Mouse (Mus musculus): ENCODE measurements around the gene Hoxa10. TPM values are rescaled to one million over a fixed set of nuclear protein-coding genes. Genes with fewer than 3 reads are reported as not detected.
A peak's percentile ranks its signal among the peaks of the same experiment; 100 is the strongest.

The Hoxa10 gene
- polyA plus RNA-seq, 1 experiment from 2014 or later, result 15.6 TPM

GRCm38 (mm10) chr6:52273656-52274280 lies 33.1 kb upstream of the Hoxa10 start:
- no peak overlapping the region for H3K27ac ChIP-seq (ENCODE audit: low read depth)
- 7% methylated on average over 22 of the region's 22 CpGs for WGBS
- H3K9me3 ChIP-seq (ENCODE audit: control insufficient read depth, low read length), result no peaks in the 10 kb centered on the region
- no peak overlapping the region for H3K9ac ChIP-seq (ENCODE audit: low read length)
- H3K4me3 ChIP-seq (ENCODE audit: low read depth, low read length), result no peak overlapping the region
- no peak for ATAC-seq (replicated peaks; ENCODE audit: low FRiP score, low TSS enrichment, low read depth)
- no peak overlapping the region for H3K4me2 ChIP-seq (ENCODE audit: low read length)
- 0 out of 2 replicates have a peak, but pooled peaks cover 3% of the 10 kb centered on the region for H3K4me1 ChIP-seq (replicated peaks; ENCODE audit: control insufficient read depth, insufficient read depth, low read length)
- no peaks in the 10 kb centered on the region for H3K36me3 ChIP-seq (ENCODE audit: control insufficient read depth, insufficient read depth, low read length)
- peak; percentile 78 for DNase-seq (ENCODE audit: low spot score)
- peaks cover 90% of the 10 kb centered on the region for H3K27me3 ChIP-seq (replicated peaks; ENCODE audit: control insufficient read depth, insufficient read depth, low read length)

- 0 out of 2 replicates have a peak, but pooled peaks cover 3% of the 10 kb centered on the region for H3K4me1 ChIP-seq (replicated peaks; ENCODE audit: control insufficient read depth, insufficient read depth, low read length)
- no peaks in the 10 kb centered on the region for H3K9me3 ChIP-seq (ENCODE audit: control insufficient read depth, low read length)
- WGBS, result 16% methylated on average over 22 of the region's 22 CpGs
- peak; percentile 59 for DNase-seq (ENCODE audit: low spot score)
- H3K4me2 ChIP-seq (ENCODE audit: low read length), result no peak overlapping the region
- H3K27ac ChIP-seq (ENCODE audit: low read depth), result no peak overlapping the region
- no peak overlapping the region for H3K4me3 ChIP-seq (ENCODE audit: low read depth, low read length)
- H3K27me3 ChIP-seq (replicated peaks; ENCODE audit: control insufficient read depth, insufficient read depth, low read length), result peaks cover 97% of the 10 kb centered on the region
- no peak overlapping the region for H3K9ac ChIP-seq (ENCODE audit: low read length)
- ATAC-seq (replicated peaks; ENCODE audit: low FRiP score, low TSS enrichment, low read depth), result no peak
- H3K36me3 ChIP-seq (ENCODE audit: control insufficient read depth, insufficient read depth, low read length), result no peaks in the 10 kb centered on the region
Measured at GRCm38 (mm10) chr6:52272766-52273655, 32.4 kb upstream of the Hoxa10 start.

DNA sequence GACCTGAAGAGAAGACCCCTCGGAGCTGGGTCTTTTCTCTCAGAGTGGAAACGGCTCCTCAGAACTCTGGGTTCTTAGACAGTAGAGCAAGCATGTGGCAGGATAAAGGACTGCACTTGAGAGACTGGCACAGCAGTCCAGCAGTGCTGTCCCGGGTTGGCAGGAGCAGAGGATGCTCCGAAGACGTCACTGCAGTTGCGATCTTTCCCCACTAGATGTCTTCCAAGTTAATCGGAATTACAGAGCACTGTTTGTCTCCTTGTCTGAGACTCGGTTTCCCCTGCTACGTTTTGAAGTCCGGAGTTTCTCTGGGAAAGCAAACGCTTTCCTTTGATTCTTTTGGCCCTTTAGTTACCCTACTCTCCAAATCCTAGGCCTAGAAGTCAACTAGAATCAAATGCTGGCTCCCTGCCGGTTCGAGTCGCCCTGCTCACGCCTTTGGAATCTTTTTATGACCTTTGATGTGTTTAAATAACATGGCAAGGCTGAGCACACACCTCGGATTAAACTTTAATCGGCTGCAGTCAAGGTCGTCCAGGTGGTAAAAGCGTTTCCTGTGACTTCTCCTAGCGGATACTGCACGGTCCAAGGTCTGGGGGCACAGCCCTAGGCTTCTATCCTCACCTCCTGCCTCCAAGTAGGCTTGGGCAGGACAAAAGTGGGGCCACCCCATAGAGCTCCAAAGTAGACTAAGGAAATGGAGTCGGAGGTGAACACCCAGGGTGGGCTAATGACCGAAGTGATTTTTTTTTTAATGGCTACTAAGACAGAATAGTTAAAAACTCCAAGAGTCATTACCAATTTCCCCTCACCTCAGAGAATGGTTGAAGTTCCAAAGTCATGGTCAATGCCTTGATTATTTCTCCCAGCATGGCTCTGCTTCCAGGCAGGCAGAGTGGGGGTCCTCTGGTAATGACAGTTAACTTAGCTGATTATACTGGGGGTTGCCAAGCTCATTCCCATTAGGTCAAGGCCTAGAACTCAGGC lies 30.1 kb upstream of the Hoxa10 start:
- H3K4me2 ChIP-seq (ENCODE audit: low read length), result no peak overlapping the region
- H3K4me3 ChIP-seq (ENCODE audit: low read depth, low read length), result no peak overlapping the region
- no peaks in the 10 kb centered on the region for H3K36me3 ChIP-seq (ENCODE audit: control insufficient read depth, insufficient read depth, low read length)
- 7% methylated on average over 23 of the region's 23 CpGs for WGBS
- no peak overlapping the region for H3K27ac ChIP-seq (ENCODE audit: low read depth)
- H3K9me3 ChIP-seq (ENCODE audit: control insufficient read depth, low read length), result no peaks in the 10 kb centered on the region
- peaks cover 97% of the 10 kb centered on the region for H3K27me3 ChIP-seq (replicated peaks; ENCODE audit: control insufficient read depth, insufficient read depth, low read length)
- ATAC-seq (replicated peaks; ENCODE audit: low FRiP score, low TSS enrichment, low read depth) (peak; percentile 55; the same call in 1 of the 2 replicates), DNase-seq (ENCODE audit: low spot score) (peak; percentile 87)
- H3K9ac ChIP-seq (ENCODE audit: low read length), result no peak overlapping the region
- 0 out of 2 replicates have a peak, but pooled peaks cover 3% of the 10 kb centered on the region for H3K4me1 ChIP-seq (replicated peaks; ENCODE audit: control insufficient read depth, insufficient read depth, low read length)

- H3K36me3 ChIP-seq (ENCODE audit: control insufficient read depth, insufficient read depth, low read length), result no peaks in the 10 kb centered on the region
- ATAC-seq (replicated peaks; ENCODE audit: low FRiP score, low TSS enrichment, low read depth) (no peak), DNase-seq (ENCODE audit: low spot score) (no peak)
- WGBS, result 13% methylated on average over 3 of the region's 3 CpGs
- 0 out of 2 replicates have a peak, but pooled peaks cover 3% of the 10 kb centered on the region for H3K4me1 ChIP-seq (replicated peaks; ENCODE audit: control insufficient read depth, insufficient read depth, low read length)
- no peak overlapping the region for H3K4me3 ChIP-seq (ENCODE audit: low read depth, low read length)
- H3K9ac ChIP-seq (ENCODE audit: low read length), result no peak overlapping the region
- no peak overlapping the region for H3K27ac ChIP-seq (ENCODE audit: low read depth)
- H3K27me3 ChIP-seq (replicated peaks; ENCODE audit: control insufficient read depth, insufficient read depth, low read length), result peaks cover 97% of the 10 kb centered on the region
- H3K4me2 ChIP-seq (ENCODE audit: low read length), result no peak overlapping the region
- no peaks in the 10 kb centered on the region for H3K9me3 ChIP-seq (ENCODE audit: control insufficient read depth, low read length)
Measured at GRCm38 (mm10) chr6:52268756-52269155, 28.1 kb upstream of the Hoxa10 start.

DNA sequence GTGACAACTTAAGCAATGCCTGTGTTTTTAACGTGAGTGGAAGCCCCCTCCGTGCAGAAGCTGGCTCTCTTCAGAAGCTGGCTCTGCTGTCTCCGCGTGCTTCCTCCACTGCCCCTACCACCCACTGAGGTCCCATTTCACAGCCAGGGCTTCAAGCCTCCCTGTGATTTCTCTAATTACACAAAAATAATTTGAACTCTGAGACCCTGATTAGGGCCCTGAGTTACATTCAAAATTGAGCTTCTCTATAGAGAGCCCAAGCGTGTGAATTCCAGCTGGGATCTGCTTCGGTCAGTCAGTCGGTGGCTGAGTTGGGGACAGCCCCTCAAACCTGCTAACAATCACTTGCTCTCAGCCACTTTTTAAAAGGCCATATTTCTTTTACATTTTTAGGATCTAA lies 27.7 kb upstream of the Hoxa10 start:
- H3K4me1 ChIP-seq (replicated peaks; ENCODE audit: control insufficient read depth, insufficient read depth, low read length), result 0 out of 2 replicates have a peak, but pooled peaks cover 3% of the 10 kb centered on the region
- no peak overlapping the region for H3K27ac ChIP-seq (ENCODE audit: low read depth)
- H3K9ac ChIP-seq (ENCODE audit: low read length), result no peak overlapping the region
- DNase-seq (ENCODE audit: low spot score) (no peak), ATAC-seq (replicated peaks; ENCODE audit: low FRiP score, low TSS enrichment, low read depth) (no peak)
- no peak overlapping the region for H3K4me2 ChIP-seq (ENCODE audit: low read length)
- no peaks in the 10 kb centered on the region for H3K9me3 ChIP-seq (ENCODE audit: control insufficient read depth, low read length)
- H3K4me3 ChIP-seq (ENCODE audit: low read depth, low read length), result no peak overlapping the region
- 10% methylated on average over 7 of the region's 7 CpGs for WGBS
- peaks cover 97% of the 10 kb centered on the region for H3K27me3 ChIP-seq (replicated peaks; ENCODE audit: control insufficient read depth, insufficient read depth, low read length)
- H3K36me3 ChIP-seq (ENCODE audit: control insufficient read depth, insufficient read depth, low read length), result no peaks in the 10 kb centered on the region

DNA sequence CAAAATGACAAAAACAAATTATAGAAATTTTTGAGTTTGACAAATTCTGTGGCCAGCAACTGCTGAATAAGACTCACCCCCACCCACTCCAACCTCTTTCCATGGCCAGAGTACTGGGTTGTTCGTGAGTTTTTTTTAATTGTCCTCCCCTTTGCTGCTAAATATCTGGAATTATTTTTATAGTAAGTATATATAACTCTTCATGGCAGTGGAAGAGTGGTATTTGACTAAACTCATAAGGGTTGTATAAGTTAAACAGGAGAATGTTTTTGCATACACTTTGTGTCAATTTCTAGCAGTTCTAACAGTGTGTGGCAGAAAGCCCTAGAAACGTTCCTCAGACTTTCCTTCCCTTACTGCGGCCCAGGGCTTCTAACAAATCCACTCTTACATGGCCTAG lies 27.0 kb upstream of the Hoxa10 start:
- Histone ChIP-seq H3K4me3 (ENCODE audit: low read depth, low read length) (no peak overlapping the region), H3K4me1 (replicated peaks; ENCODE audit: control insufficient read depth, insufficient read depth, low read length) (0 out of 2 replicates have a peak, but pooled peaks cover 3% of the 10 kb centered on the region), H3K27me3 (replicated peaks; ENCODE audit: control insufficient read depth, insufficient read depth, low read length) (peaks cover 97% of the 10 kb centered on the region), H3K9ac (ENCODE audit: low read length) (no peak overlapping the region), H3K4me2 (ENCODE audit: low read length) (no peak overlapping the region), H3K9me3 (ENCODE audit: control insufficient read depth, low read length) (no peaks in the 10 kb centered on the region), H3K27ac (ENCODE audit: low read depth) (no peak overlapping the region), H3K36me3 (ENCODE audit: control insufficient read depth, insufficient read depth, low read length) (no peaks in the 10 kb centered on the region)
- 5% methylated on average over 3 of the region's 3 CpGs for WGBS
- DNase-seq (ENCODE audit: low spot score) (no peak), ATAC-seq (replicated peaks; ENCODE audit: low FRiP score, low TSS enrichment, low read depth) (no peak)

GRCm38 (mm10) chr6:52267221-52267620 lies 26.6 kb upstream of the Hoxa10 start:
- WGBS, result 25% methylated on average over 5 of the region's 5 CpGs
- Histone ChIP-seq H3K27ac (ENCODE audit: low read depth) (no peak overlapping the region), H3K9ac (ENCODE audit: low read length) (no peak overlapping the region), H3K4me3 (ENCODE audit: low read depth, low read length) (no peak overlapping the region), H3K4me1 (replicated peaks; ENCODE audit: control insufficient read depth, insufficient read depth, low read length) (0 out of 2 replicates have a peak, but pooled peaks cover 3% of the 10 kb centered on the region), H3K27me3 (replicated peaks; ENCODE audit: control insufficient read depth, insufficient read depth, low read length) (peaks cover 97% of the 10 kb centered on the region), H3K4me2 (ENCODE audit: low read length) (no peak overlapping the region), H3K9me3 (ENCODE audit: control insufficient read depth, low read length) (no peaks in the 10 kb centered on the region), H3K36me3 (ENCODE audit: control insufficient read depth, insufficient read depth, low read length) (no peaks in the 10 kb centered on the region)
- DNase-seq (ENCODE audit: low spot score) (no peak), ATAC-seq (replicated peaks; ENCODE audit: low FRiP score, low TSS enrichment, low read depth) (no peak)

- no peak for ATAC-seq (replicated peaks; ENCODE audit: low FRiP score, low TSS enrichment, low read depth)
- H3K36me3 ChIP-seq (ENCODE audit: control insufficient read depth, insufficient read depth, low read length), result no peaks in the 10 kb centered on the region
- 5% methylated on average over 9 of the region's 9 CpGs for WGBS
Measured at GRCm38 (mm10) chr6:52266666-52266985, 26.0 kb upstream of the Hoxa10 start.

More at GRCm38 (mm10) chr6:52266666-52266985, 26.0 kb upstream of the Hoxa10 start:
- H3K9me3 ChIP-seq (ENCODE audit: control insufficient read depth, low read length), result no peaks in the 10 kb centered on the region
- H3K4me3 ChIP-seq (ENCODE audit: low read depth, low read length), result no peak overlapping the region
- peak; percentile 59 for DNase-seq (ENCODE audit: low spot score)
- no peak overlapping the region for H3K4me2 ChIP-seq (ENCODE audit: low read length)
- no peak overlapping the region for H3K27ac ChIP-seq (ENCODE audit: low read depth)
- H3K27me3 ChIP-seq (replicated peaks; ENCODE audit: control insufficient read depth, insufficient read depth, low read length), result peaks cover 97% of the 10 kb centered on the region
- H3K9ac ChIP-seq (ENCODE audit: low read length), result no peak overlapping the region
- H3K4me1 ChIP-seq (replicated peaks; ENCODE audit: control insufficient read depth, insufficient read depth, low read length), result 0 out of 2 replicates have a peak, but pooled peaks cover 3% of the 10 kb centered on the region

Measured in intestine, embryonic 14.5 days (tissue).